In the genomic region with DNA sequence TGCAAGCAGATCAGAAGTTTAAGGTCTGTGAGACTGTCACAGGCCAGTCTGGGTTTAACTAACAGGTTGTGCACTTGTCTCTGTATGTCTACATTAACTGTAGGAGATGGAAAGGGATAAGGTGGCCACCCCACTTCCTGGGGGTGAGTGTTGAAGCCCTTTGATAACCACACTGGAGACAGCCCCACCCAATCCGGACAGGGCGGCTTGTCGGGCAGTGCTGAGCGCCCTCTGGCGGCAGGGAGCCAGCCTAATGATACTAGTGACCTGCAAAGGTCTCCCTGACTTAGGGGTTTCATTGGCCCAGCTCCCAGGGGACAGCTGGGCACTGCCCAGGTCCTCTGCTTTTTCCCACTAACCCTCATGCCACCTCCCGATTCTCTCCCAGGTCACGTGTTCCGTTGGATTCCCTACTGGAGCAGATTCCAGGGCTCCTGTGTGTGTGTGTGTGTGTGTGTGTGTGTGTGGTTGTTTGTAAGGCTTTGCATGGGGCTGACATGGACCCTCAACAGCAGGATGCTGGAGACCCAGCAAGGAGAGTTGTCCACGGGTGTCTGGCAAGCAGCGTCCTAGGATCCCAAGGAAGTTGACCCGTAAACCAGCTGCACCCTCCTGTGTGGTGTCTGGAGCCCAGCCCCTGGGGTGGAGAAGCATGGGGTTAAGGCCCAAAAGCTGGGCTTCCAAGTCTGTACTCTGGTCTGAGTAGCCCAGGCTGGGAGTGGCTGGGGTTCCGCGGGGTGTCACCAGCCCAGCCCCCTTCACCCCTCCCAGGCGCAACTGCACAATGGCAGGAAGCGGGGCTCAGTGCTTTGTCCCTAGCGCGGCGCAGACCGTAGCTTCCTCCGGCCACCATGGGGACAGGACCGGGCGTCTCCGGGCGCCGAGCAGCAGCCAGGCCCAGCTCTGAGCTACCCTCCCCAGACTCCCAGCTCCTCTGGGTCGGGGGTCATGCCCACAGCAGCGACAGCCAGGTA, we compare ENCODE assay signal across 9 mouse cellular contexts. TPM values are rescaled to one million over a fixed set of nuclear protein-coding genes. Genes with fewer than 3 reads are reported as not detected.
A peak's percentile ranks its signal among the peaks of the same experiment; 100 is the strongest.
DNase-seq lines count a peak whose midpoint lies in the region; ATAC-seq lines count a peak whose summit lies in the region.
"Had no signal": no experiment of that assay in that cellular context is flagged by ENCODE, and none has a peak within 500 bp of the region (broad histone marks: within the 10 kb centered on the region; RNA-seq: fewer than 3 reads in every experiment).

No protein-coding gene starts in this region.

- peaks cover 4% of the 10 kb centered on the region; the same call in 1 of the 2 replicates for H3K4me1 ChIP-seq in forebrain, embryonic 11.5 days (replicated peaks; ENCODE audit: control insufficient read depth, insufficient read depth, low read length)
- peaks cover 32% of the 10 kb centered on the region for H3K4me1 ChIP-seq in midbrain, embryonic 10.5 days

- peak; percentile 51; the same call in 1 of the 2 replicates for ATAC-seq in forebrain, embryonic 11.5 days (replicated peaks; ENCODE audit: low FRiP score)
- ATAC-seq: Patski had no signal

- H3K27ac ChIP-seq in forebrain, embryonic 11.5 days (ENCODE audit: low read depth, low read length) = no peak overlapping the region
- peak overlapping the region; percentile 59 for H3K27ac ChIP-seq in midbrain, embryonic 10.5 days (replicated peaks)

- no peaks in the 10 kb centered on the region for H3K27me3 ChIP-seq in forebrain, embryonic 11.5 days (ENCODE audit: control insufficient read depth, insufficient read depth, low read length)
- H3K27me3 ChIP-seq in midbrain, embryonic 10.5 days (ENCODE audit: low read depth, poor library complexity, severe bottlenecking) = peaks cover 21% of the 10 kb centered on the region
- H3K27me3 ChIP-seq: Patski had no signal

- peak; percentile 50 to 58 for DNase-seq in frontal cortex, postnatal 25 days (ENCODE audit: low spot score in 2 of 2)
- DNase-seq in frontal cortex, postnatal 10 days (ENCODE audit: low spot score in 2 of 2) = no peak
- peak; percentile 80 for DNase-seq in c-Kit-negative CD71-positive TER-119-positive erythroid progenitor cells, embryonic 14.5 days (ENCODE audit: low read depth, low spot score)
- peak; percentile 86 for DNase-seq in forebrain, embryonic 11.5 days (ENCODE audit: low spot score)
- DNase-seq in heart, postnatal 36 days = peak; percentile 83 to 91
- DNase-seq in layer of hippocampus, postnatal 14 days (ENCODE audit: low spot score in 2 of 2) = peak; percentile 53 to 60
- DNase-seq in midbrain, embryonic 10.5 days (ENCODE audit: low spot score) = peak; percentile 75
- peak; percentile 90 to 97 for DNase-seq in spleen, postnatal 4 days (ENCODE audit: low spot score in 2 of 2)

- no peak overlapping the region for H3K4me3 ChIP-seq in forebrain, embryonic 11.5 days (ENCODE audit: low read depth, low read length)
- H3K4me3 ChIP-seq in midbrain, embryonic 10.5 days = peak overlapping the region; percentile 36

- 15% methylated on average over 27 of the region's 27 CpGs for WGBS in forebrain, embryonic 11.5 days
- 13% methylated on average over 27 of the region's 27 CpGs for WGBS in midbrain, embryonic 10.5 days

- no peaks in the 10 kb centered on the region for H3K9me3 ChIP-seq in forebrain, embryonic 11.5 days (ENCODE audit: control insufficient read depth, low read length)
- no peaks in the 10 kb centered on the region for H3K9me3 ChIP-seq in midbrain, embryonic 10.5 days (replicated peaks)

- H3K9ac ChIP-seq in forebrain, embryonic 11.5 days (ENCODE audit: low read length) = peak overlapping the region; percentile 8; the same call in 1 of the 2 replicates

- no peaks in the 10 kb centered on the region for H3K36me3 ChIP-seq in forebrain, embryonic 11.5 days (ENCODE audit: control insufficient read depth, insufficient read depth, low read length)
- H3K36me3 ChIP-seq in midbrain, embryonic 10.5 days = no peaks in the 10 kb centered on the region

- intact Hi-C loops in heart, postnatal 36 days (cut with DNase I) = loop anchor here (1.0 to 2.0 kb wide), 3 partner anchors 53 to 115 kb away; a partner anchor contains a TSS

- H3K4me2 ChIP-seq in forebrain, embryonic 11.5 days (ENCODE audit: low read depth, low read length, severe bottlenecking) = no peak overlapping the region

RNA-seq across cellular contexts. Expression of a gene that starts 19.5 kb away (rescaled TPM):
- polyA plus RNA-seq in forebrain, embryonic 11.5 days (2014; fragmentation: Nextera tagmentation; extraction: Ambion mirVana) = 0.49 TPM in 1 of 2 replicates, not detected in the other
- 1 to 10 TPM in 1 of 2 experiments, under 1 TPM in 1; 0.81 to 3.2 TPM for total RNA-seq in heart, postnatal 36 days (2021)
- 10 to 100 TPM; 17.7 to 25.6 TPM for total RNA-seq in layer of hippocampus, postnatal 14 days (2021)
- 0.47 and 1.0 TPM in 2 replicates for polyA plus RNA-seq in midbrain, embryonic 10.5 days (2016; fragmentation: Nextera tagmentation; extraction: Ambion mirVana)

RNA-seq across cellular contexts. Expression of a gene that starts 23.9 kb away (rescaled TPM):
- 8.0 and 8.2 TPM in 2 replicates for polyA plus RNA-seq in forebrain, embryonic 11.5 days (2014; fragmentation: Nextera tagmentation; extraction: Ambion mirVana)
- 10 to 100 TPM; 14.9 to 21.9 TPM for total RNA-seq in heart, postnatal 36 days (2021)
- 100 to 1,000 TPM; 106 to 115 TPM for total RNA-seq in layer of hippocampus, postnatal 14 days (2021)
- 8.1 and 9.5 TPM in 2 replicates for polyA plus RNA-seq in midbrain, embryonic 10.5 days (2016; fragmentation: Nextera tagmentation; extraction: Ambion mirVana)

RNA-seq across cellular contexts. Expression of a gene that starts 55.9 kb away (rescaled TPM):
- 0.90 and 1.2 TPM in 2 replicates for polyA plus RNA-seq in forebrain, embryonic 11.5 days (2014; fragmentation: Nextera tagmentation; extraction: Ambion mirVana)
- total RNA-seq in heart, postnatal 36 days (2021) = 1 to 10 TPM; 1.8 to 2.7 TPM
- total RNA-seq in layer of hippocampus, postnatal 14 days (2021) = under 1 TPM; 0.57 to 0.94 TPM
- polyA plus RNA-seq in midbrain, embryonic 10.5 days (2016; fragmentation: Nextera tagmentation; extraction: Ambion mirVana) = 0.94 and 1.4 TPM in 2 replicates

RNA-seq across cellular contexts. Expression of a gene that starts 57.1 kb away (rescaled TPM):
- polyA plus RNA-seq in forebrain, embryonic 11.5 days (2014; fragmentation: Nextera tagmentation; extraction: Ambion mirVana) = 41.0 and 41.9 TPM in 2 replicates
- 10 to 100 TPM; 10.1 to 10.5 TPM for total RNA-seq in heart, postnatal 36 days (2021)
- total RNA-seq in layer of hippocampus, postnatal 14 days (2021) = 10 to 100 TPM; 23.4 TPM
- 35.3 and 35.7 TPM in 2 replicates for polyA plus RNA-seq in midbrain, embryonic 10.5 days (2016; fragmentation: Nextera tagmentation; extraction: Ambion mirVana)

RNA-seq across cellular contexts. Expression of a gene that starts 57.9 kb away (rescaled TPM):
- polyA plus RNA-seq in forebrain, embryonic 11.5 days (2014; fragmentation: Nextera tagmentation; extraction: Ambion mirVana) = 0.24 and 0.67 TPM in 2 replicates
- total RNA-seq in heart, postnatal 36 days (2021) = not detected
- under 1 TPM; 0.38 to 0.92 TPM for total RNA-seq in layer of hippocampus, postnatal 14 days (2021)
- polyA plus RNA-seq in midbrain, embryonic 10.5 days (2016; fragmentation: Nextera tagmentation; extraction: Ambion mirVana) = 0.73 and 0.75 TPM in 2 replicates

Comparison
In these comparisons a context has a peak if more than half of its experiments do, and no peak if none do; other contexts are left out.
1. DNase-seq: peak in frontal cortex, postnatal 25 days (2 of 2), c-Kit-negative CD71-positive TER-119-positive erythroid progenitor cells, embryonic 14.5 days (single experiment), forebrain, embryonic 11.5 days (single experiment), heart, postnatal 36 days (2 of 2), layer of hippocampus, postnatal 14 days (2 of 2), midbrain, embryonic 10.5 days (single experiment) and spleen, postnatal 4 days (2 of 2); none in frontal cortex, postnatal 10 days (0 of 2).
2. RNA of a gene that starts 19.5 kb away (total RNA-seq): 17.7 to 25.6 TPM in layer of hippocampus, postnatal 14 days; 0.81 to 3.2 TPM in heart, postnatal 36 days; every median in the first group is over 4 times any median in the second.
3. RNA of a gene that starts 23.9 kb away (total RNA-seq): 106 to 115 TPM in layer of hippocampus, postnatal 14 days; 14.9 to 21.9 TPM in heart, postnatal 36 days; every median in the first group is over 4 times any median in the second.